Mouse (Mus musculus): Measurements from ENCODE around the gene Lrrc29.

Gene Lrrc29

GRCm38 (mm10) chr8:105345061-105345975 is 19.2 kb upstream of the Lrrc29 start:
- no peak for DNase-seq (ENCODE audit: low read depth, low spot score)

- no peak for DNase-seq (ENCODE audit: low read depth, low spot score)
Measured at GRCm38 (mm10) chr8:105343791-105344574, 17.9 kb upstream of the Lrrc29 start.

- no peak for DNase-seq (ENCODE audit: low read depth, low spot score)
Measured at GRCm38 (mm10) chr8:105342768-105343167, 16.7 kb upstream of the Lrrc29 start.

- DNase-seq (ENCODE audit: low read depth, low spot score), result no peak
Measured at GRCm38 (mm10) chr8:105341399-105341798, 15.3 kb upstream of the Lrrc29 start.

- DNase-seq (ENCODE audit: low read depth, low spot score), result no peak
Measured at GRCm38 (mm10) chr8:105339886-105340635, 14.0 kb upstream of the Lrrc29 start.

- no peak for DNase-seq (ENCODE audit: low read depth, low spot score)
Measured at GRCm38 (mm10) chr8:105338992-105339391, 12.9 kb upstream of the Lrrc29 start.

- peak; percentile 89 for DNase-seq (ENCODE audit: low read depth, low spot score)
Measured at GRCm38 (mm10) chr8:105336373-105337130, 10.5 kb upstream of the Lrrc29 start.

GRCm38 (mm10) chr8:105332523-105332922 is 6.4 kb upstream of the Lrrc29 start:
- DNase-seq (ENCODE audit: low read depth, low spot score), result no peak

- DNase-seq (ENCODE audit: low read depth, low spot score), result no peak
Measured at GRCm38 (mm10) chr8:105331931-105332330, 5.9 kb upstream of the Lrrc29 start.

GRCm38 (mm10) chr8:105331469-105331868 is 5.4 kb upstream of the Lrrc29 start:
- no peak for DNase-seq (ENCODE audit: low read depth, low spot score)

- no peak for DNase-seq (ENCODE audit: low read depth, low spot score)
Measured at GRCm38 (mm10) chr8:105330325-105330724, 4.2 kb upstream of the Lrrc29 start.

GRCm38 (mm10) chr8:105326968-105327367 is 890 bp upstream of the Lrrc29 start:
- DNase-seq (ENCODE audit: low read depth, low spot score), result no peak

- no peak for DNase-seq (ENCODE audit: low read depth, low spot score)
Measured at GRCm38 (mm10) chr8:105325641-105326093, 411 bp downstream of the Lrrc29 start.

GRCm38 (mm10) chr8:105323183-105323582 is 2.9 kb downstream of the Lrrc29 start:
- no peak for DNase-seq (ENCODE audit: low read depth, low spot score)

GRCm38 (mm10) chr8:105318662-105319190 is 7.4 kb downstream of the Lrrc29 start:
- DNase-seq (ENCODE audit: low read depth, low spot score), result no peak

GRCm38 (mm10) chr8:105317941-105318340 is 8.1 kb downstream of the Lrrc29 start:
- no peak for DNase-seq (ENCODE audit: low read depth, low spot score)

GRCm38 (mm10) chr8:105315073-105315769 is 10.9 kb downstream of the Lrrc29 start:
- DNase-seq (ENCODE audit: low read depth, low spot score), result no peak

GRCm38 (mm10) chr8:105313622-105314402 is 12.3 kb downstream of the Lrrc29 start:
- no peak for DNase-seq (ENCODE audit: low read depth, low spot score)

GRCm38 (mm10) chr8:105312891-105313481 is 13.1 kb downstream of the Lrrc29 start:
- no peak for DNase-seq (ENCODE audit: low read depth, low spot score)

Data from ES-CJ7 (cell line).